Mouse (Mus musculus) monocyte, adult 2 months (primary cell): ENCODE results near the gene Tbc1d8.

Experiments
- DNase-seq, 2 experiments: peaks; one replicate each; pipeline ENCODE4 v3.0.0; 2022; ENCODE audit warnings: low spot score in 2 of 2, low read depth in 1 of 2

The Tbc1d8 gene

DNA sequence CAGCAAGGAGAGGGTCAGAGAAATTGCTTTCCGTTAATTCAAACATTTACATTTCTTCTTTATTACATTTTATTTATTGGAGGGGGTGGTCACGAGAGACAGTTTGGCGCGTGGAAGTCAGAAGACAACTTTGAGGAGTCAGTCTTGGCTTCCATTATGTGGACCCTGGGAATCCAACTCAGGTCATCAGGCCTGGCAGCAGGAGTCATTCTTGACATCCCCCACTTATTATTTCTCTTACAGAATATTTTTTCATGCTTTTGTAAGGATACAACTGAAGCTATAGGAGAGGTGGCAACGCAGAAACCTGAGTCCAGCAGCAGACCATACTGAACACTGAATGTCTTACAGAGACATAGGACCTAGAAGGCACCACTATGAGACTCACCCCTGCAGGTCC is 699 bp upstream of the Tbc1d8 start:
- DNase-seq: no peak

DNA sequence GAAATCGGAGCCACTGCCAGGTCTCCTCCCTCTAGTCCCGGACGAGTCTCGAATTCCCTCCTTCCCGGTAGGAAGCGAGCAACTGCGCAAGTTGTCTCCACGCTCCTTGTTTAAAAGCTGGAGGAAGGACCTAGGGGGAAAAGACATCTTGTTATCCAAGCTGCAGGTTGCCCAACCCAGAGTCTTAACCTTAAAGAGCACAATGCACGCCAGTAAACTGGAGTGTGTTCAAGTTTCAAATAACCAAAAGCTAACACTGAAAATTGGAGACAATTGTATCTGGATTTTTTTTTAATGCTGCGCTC is 293 bp upstream of the Tbc1d8 start:
- DNase-seq: no peak

DNA sequence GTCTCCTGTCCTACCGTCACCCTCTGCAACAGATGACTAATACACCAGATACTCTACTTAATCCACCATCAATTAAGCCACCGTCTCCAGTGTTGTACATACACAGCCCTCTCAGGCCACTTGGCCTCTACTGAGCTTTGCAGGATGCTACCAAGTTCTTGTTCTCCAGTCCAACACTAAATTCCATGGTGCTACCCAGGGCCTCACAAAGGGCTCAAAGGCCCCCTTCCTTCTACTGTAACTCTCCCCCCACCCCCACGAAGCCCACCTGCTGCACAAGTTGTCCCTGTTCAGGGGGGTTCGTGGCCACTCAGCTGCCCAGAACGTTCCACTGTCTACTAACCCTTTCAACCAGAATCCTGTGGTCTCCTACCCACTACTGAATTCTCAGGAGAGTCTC is 1.5 kb downstream of the Tbc1d8 start:
- DNase-seq: no peak

DNA sequence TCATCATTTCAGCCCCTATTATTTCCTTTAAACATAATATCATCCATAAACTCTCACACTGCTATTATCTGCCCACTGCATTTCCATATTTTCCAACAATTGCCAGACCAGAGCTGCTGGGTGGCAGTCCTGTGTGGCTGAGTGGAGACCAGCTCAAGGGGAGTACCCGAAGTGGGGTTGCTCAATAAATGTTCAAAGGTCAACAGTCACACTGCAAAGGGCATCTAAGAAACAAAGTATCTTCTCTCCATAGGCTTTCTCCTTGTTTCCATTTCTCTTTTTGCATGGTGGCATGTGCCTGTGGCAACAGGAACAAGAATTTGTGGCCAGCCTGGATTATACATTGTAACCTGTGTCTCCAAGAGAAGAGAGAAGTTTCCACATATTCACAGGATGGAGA is 2.2 kb downstream of the Tbc1d8 start:
- peak in 1 of 2 experiments; percentile 12 for DNase-seq

DNA sequence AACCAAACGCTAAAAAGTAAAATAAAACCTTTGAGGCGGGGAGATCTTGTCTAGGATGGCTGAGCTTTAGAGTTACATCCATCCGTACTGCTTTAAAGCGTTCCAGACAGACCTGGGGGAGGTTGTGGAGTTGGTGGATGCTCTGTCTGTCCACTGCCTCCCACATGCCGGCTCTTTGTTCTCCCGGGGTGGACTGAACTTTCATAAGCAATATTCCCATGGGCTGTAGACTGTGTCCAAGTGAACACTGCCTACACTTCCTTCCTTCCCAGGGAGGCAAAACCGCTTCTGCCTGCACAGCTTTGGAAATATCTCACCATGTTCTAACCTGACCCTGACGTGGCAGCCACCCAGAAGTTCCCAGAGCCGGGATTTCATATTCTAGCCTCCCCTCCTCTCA is 4.0 kb downstream of the Tbc1d8 start:
- DNase-seq: no peak

DNA sequence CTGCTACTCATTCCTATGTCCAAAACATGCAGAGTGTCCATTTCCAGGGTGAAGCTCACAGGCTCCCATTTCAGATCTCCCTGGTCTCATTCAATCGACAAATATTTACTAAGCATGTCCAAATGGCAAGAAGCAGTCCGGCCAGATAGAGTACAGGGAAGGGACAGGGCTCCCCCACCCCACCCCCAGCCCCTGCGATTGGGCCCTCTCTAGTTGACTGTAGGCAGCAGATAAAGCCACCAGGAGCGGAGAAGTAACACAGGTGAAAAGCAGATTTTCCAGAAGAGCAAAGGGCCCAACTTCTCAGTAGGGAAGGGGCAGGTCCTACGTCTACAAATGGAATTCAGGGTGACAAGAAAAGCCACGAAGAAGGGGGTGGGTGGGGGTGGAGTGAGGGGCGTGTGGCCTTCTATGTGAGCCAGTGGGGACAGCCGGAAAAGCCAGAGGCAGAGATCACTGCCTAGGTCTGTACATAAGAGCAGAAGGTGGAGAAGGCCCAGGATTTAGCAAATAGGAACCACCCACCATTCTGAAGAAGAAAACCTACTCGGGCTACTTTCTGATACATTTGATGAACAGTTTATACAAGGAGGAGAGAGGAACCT is 7.2 kb downstream of the Tbc1d8 start:
- no peak for DNase-seq

DNA sequence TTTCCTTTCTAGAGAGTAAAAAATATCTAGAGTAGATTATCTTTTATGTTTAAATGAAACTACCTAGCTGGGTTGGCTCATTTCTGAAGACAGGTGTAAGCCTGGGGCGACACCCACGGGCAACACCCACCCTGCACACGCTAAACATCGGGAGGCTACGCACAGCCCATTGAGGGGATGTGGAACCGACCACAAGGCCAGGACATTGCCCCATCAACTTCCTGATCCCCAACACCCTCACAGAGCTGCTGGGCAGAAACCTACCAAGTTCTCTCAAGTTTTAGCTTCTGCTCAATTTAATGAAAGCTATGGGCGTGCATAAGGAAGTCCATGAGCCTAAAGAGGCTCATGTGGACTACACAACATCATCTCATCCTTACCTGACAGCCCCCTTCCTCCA is 9.6 kb downstream of the Tbc1d8 start:
- no peak for DNase-seq

DNA sequence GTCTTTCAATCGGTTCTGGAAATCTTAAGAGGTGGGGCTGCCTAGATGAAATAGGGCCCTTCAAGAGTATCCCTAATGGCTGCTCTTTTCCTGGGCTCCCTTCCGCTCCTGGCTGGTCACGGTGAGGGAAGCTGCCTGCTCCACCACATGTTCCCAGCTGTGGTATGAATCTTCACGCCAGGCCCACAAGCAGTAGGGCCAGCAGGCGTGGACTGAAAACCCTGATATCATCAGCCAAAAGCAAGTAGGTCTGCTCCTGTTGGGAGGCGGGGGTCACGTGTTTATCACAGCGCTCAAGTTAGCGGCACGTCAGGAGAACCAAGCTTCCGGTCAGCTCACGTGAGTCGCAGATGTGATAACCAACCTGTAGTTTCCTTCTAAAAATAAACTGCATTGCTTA is 12.0 kb downstream of the Tbc1d8 start:
- no peak for DNase-seq

DNA sequence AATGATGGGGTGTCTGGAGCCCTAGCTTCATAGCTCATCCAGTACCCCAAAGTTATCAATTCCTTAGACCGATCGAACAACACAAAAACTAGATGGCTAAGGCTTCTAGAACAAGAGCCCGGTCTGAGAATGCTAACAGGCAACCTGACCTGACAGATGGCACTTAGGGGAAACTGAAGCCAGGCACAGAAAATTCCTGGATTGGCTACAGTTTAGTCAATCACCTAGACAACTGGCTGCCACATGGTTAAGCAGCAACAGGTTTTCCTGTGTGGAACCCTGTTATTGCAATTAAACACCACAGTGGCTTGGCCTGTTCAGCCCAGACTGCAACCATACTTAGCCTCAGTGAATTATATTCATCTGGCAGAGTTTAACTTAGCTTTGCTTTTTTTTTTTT is 13.8 kb downstream of the Tbc1d8 start:
- no peak for DNase-seq

DNA sequence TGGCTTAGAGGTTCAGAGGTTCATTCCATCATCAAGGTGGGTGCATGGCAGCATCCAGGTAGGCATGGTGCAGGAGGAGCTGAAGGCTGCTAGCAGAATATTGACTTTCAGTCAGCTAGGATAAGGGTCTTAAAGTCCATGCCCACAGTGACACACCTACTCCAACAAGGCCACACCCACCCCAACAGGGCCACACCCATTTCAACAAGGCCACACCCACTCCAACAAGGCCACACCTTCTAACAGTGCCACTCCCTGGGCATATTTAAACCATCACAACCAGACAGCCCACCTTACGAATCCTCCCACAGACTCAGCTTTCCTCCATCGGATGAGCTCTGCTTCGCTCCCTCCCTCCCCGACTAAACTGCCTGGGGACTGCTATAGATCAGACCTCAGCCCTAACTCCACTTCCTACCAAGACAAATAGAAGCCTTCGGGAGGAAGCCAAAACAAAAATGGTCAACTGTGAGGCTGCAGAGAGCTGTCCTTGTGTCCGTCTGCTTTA is 15.6 kb downstream of the Tbc1d8 start:
- DNase-seq: no peak

DNA sequence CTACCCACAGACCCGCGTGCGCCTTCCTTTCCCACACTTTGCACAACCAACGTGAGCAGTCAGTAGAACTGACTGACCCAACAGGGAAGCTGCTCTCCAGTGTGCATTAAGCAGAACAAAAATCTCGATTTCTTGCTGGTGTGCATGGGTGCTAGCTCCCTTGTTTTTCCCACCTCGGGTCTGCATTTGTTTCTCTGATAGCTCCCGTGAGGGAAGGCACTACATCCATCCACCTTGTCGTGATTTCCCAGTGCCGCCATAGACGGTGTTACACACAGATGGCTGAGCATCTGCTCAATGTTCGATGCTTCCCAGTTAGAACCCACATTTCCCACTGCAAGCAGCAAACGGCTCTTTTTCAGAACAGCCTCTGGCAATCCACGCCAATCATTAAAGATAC is 16.5 kb downstream of the Tbc1d8 start:
- DNase-seq: no peak

DNA sequence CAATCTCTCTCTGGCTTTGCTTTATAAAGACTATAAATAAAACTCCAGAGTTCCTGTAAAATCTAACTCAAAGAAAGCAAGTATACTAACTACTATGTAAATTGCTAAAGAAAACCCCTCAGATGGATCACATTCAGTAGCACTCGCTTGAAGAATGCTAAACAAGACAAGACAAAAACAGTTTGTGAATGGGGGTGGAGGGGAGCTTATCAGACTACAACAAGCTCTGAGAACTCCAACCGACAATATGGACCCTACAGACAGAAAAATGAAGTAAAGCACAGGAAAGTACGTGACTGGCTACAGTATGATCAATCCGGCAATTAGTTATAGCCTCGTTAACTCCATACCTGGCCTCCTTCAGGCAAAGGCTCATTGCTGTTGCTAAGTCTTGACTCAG is 18.1 kb downstream of the Tbc1d8 start:
- DNase-seq: no peak

DNA sequence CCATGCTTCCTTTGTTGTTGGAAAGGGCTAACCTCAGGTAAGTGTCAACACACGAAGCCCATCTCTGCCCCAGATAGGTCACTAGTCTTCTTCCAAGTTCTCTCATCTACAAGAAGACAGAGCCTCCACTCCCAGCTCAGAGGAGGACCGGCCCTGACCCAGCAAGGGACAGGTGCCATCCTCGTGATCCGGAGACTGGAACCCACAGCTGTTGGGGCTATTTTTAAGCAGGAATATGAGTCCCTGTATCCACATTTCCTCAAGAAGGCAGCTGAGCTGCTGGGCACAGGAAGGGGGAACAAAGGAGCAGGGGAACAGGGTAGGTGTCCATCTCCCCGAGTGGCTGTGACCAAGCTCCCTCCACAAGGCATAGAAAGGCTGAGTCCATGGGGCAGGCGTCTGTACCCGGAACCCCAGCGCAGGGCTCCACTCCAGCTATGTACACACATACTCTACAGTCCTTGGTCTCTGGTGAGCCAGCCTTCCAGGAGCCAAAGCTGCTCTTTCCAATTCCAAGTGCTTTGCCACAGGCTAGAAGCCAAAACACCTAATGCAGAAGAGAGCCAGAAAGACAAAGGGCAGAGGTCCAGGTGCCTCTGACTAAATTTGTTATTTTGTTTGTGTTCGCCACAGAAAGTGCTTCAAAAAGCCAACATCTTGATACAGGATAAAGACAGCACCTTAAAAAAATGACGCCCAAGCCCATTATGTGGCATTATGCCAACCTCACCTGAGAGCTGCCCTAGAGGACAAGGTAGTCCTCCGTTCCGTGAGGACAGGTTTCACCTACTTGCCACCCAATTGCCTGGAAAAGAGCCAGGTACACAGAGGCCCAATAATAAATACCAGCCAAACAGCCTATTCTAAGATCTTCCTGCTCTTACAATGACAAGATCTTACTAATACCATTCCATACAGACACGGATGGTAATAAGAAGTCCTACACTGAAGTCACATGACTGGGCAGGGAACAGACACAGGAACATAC is 20.4 kb downstream of the Tbc1d8 start:
- no peak for DNase-seq

DNA sequence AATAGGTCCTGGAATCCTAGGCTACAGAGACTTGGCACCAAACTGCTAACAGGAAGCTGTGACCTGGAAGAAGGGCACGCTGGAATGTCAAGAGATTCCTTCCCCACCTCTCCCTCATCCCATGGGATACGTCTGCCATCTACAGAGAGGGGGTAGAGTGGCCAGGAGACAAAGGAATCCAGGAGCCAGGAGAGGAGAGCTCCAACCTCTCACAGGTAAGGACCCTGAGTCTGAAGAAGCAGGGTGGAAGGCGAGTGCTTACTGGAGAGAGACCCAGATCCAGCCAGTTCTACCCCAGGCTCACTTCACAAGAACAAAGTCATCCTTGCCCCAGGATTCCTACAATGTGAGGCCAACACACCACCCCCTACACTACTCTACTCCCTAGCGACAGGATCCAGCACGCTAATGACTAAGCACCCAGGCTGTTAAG is 22.1 kb downstream of the Tbc1d8 start:
- no peak for DNase-seq

DNA sequence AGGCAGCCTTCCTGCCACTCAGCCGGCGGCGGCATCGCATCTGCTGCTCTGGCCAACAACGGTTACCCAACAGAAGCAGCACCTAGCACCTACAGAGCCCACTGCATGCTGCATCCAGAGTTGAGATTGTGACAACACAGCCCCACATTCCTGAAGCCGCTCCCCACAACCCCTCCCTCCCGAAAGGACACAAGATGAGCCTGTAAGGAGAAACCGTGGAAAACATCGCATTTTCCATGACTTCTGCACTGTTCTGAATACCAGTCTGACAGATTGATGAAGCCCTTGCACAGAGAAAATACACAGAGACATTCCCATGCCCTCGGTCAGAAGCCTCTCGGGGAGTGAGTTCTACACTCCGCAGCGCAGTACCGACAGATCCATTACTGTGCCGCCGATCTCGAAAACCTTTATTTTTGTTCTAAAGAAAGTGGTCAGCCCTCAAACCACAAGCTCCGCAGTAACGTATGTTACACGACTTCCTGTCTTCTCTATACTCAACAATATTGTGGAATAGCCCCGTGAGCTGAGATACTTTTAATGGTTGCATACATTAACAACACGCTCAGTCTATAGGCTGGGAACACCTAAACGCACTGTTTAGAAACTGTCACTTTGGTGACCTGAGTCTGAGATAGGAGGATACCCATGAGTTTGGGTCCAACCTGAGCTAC is 23.1 kb downstream of the Tbc1d8 start:
- DNase-seq: no peak

DNA sequence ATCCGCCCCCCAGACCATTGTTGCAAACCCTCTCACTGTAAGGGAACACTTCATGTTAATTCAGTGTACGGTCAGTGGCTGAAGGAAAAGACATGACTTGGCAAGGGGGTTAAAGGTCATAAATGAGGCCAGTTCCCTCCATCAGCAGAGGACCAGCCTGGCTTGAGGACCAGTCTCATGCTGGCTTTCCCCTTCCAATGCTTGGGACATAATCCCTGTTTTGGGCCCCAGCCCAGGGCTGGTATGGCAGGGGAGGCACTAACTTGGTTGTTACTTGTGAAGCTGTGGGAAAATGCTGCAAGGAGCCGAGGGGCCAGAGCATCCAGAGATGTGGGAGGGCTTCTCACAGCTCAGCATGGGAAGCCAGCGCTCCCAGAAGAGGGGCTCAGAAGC is 23.8 kb downstream of the Tbc1d8 start:
- no peak for DNase-seq

DNA sequence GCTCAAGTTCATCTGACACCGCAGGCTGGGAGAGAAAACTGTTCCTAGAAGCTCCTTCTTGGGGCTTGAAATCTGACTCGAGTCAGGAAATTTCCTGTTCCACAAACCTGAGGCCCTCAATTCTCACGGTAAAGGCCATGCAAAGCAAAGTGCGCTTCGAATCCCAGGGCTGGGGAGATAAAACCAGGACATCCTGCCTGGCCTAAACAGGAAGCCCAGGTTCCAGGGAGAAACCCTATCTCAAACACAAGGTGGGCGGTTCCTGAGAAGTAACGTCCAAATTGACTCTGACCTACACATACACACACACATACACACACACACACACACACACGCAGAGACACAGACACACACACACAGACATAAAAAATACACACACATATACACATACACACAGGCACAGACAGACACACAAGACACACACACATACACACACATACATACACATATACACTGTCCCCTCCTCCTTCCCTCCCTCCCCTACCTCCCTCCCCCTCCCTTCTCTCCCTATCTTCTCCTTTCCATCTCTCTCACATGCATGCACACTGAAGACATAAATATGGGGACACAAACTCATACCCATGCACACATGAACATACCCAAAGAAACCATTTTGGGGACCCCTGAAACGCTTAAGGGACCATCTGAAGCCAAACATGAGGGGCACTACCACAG is 24.3 kb downstream of the Tbc1d8 start:
- no peak for DNase-seq

DNA sequence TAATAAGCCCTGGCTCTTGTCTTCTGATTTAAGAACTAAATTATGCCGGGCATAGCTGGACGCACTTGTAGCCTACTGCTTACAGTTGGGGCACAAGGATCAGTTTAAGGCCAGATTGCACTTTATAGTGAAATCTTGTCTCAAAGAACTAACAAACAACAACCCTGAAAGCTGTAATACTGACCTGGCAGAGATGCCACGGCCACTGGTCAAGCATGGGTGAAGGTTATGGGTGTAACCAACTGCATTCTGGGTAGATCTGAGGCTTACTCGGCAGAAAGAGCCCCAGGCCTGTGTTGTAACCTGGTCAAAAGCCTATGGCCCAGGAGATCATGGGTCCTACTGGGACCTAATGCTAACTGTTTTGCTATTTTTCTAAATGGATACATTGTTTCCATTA is 26.4 kb downstream of the Tbc1d8 start:
- DNase-seq: no peak

DNA sequence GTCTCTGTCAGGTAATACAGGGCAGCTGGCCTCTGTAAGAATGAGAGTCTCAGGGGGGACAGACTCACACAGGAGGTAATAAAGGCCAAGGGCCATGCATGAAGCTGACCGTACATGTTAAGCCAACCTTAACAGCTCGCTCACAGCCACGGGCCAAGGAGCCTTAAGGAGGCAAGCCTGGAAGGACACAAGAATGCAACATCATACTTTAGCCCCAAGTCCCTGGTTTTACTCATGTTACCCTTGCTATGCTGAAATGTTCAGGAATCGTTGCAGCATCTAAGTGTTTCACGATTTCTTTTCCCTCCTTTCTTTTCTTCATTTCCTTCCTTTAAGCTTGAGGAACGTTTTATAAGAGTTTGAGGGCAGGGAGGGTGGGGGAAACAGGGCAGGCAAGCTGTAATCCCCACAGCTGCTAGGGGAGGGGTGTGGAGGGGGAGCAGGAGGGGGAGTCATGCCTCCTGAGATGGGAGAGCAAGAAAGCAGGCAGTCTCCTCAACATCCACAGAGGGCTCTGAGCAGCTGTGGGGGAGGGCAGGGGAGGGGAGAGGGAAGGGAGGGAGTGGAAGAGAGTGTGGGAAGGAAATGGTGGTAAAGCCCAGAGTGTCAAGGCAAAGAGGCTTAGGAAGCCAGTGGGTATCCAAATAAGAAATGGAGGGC is 28.4 kb downstream of the Tbc1d8 start:
- DNase-seq: no peak

DNA sequence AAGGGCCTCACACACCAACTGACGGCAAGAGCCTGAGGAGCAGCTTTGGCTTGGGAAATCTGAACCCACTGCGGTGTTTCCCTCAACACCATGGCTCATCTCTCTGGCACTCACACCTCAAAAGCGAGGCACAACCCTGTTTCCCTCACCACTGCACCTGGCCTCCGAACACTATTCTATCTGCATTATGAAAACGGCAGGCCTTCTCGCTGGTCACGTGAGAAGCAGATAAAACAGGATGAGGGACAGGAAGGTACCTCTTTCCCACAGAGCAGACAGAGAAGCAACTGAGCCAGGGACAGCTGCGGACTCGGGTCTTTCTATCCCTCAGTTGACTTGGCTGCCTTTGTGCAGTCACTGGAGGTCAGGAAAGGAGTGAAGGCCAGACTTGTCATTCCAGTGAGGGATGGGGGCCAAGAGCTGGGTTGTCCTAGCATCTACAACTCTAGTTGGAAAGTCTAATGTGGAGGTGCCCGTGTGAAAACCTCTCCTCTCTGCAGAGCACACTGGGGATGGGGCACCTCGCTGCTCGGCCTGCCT is 29.2 kb downstream of the Tbc1d8 start:
- DNase-seq: no peak

DNA sequence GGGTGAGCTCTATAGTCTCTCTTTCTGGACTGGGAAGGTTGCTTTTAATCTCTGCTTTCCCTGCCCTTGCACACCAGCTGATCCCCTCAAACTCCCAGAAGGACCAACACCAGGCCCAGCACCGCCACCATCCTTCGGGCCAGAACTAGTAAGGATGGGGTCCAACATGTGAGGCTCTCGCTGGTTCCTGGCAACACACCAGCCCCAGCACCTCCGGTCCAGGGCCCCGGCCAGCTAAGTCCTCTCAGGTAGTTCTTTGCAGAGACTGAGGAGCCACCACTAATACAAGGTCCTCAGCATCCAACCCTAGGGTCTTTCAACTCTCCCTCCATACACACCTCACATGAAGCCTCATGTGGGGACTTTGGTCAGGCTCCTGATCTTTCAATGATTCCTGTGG is 29.7 kb downstream of the Tbc1d8 start:
- DNase-seq: no peak
